Mouse (Mus musculus) CD8-positive naive resting alpha-beta T cell, adult 2 months (primary cell): ENCODE results near the gene Gm6176.
"Not testable (repeated sequence)": the region's sequence is repeated elsewhere in the genome, so short reads cannot be mapped to it uniquely, and the experiment has no call there.

ENCODE experiments used
- DNase-seq, 2 experiments: peaks; one replicate each; pipeline ENCODE4 v3.0.0; 2022; ENCODE audit warnings: low read depth in 2 of 2, low spot score in 2 of 2

Gene Gm6176

GRCm38 (mm10) chr7:22056205-22056604, at the start of gene Gm6176:
TSS of gene Gm6176 (minus strand) at chr7:22056305.
- not testable (repeated sequence) for DNase-seq

GRCm38 (mm10) chr7:22068757-22069156, 12.7 kb upstream of the Gm6176 start, which contains the start of gene Vmn1r139:
TSS of gene Vmn1r139 (plus strand) at chr7:22069057.
- not testable (repeated sequence) for DNase-seq

GRCm38 (mm10) chr7:22028797-22029196, 27.3 kb downstream of the Gm6176 start, which contains the start of gene Vmn1r138:
TSS of gene Vmn1r138 (minus strand) at chr7:22028897.
- DNase-seq = not testable (repeated sequence)
